Mouse (Mus musculus) left cerebral cortex, postnatal 14 days (tissue): ENCODE measurements around the gene Rhox4e. TPM values are rescaled to one million over a fixed set of nuclear protein-coding genes. Genes with fewer than 3 reads are reported as not detected.
"Not testable (repeated sequence)": the region's sequence is repeated elsewhere in the genome, so short reads cannot be mapped to it uniquely, and the experiment has no call there.

Experiments
- DNase-seq, 2 experiments: peaks; one replicate each; pipeline ENCODE4 v3.0.0; 2021 to 2022; ENCODE audit warnings: low spot score in 2 of 2, mixed read lengths in 1 of 2
- intact Hi-C: fragments of 180-260 bp; cut with DNase I; formaldehyde crosslinking; loops from one replicate; pipeline ENCODE4 v1.15.1; 2025
- long read RNA-seq, 2 experiments: library from polyadenylated mRNA; stranded (forward); transcript quantifications; one replicate each; pipeline ENCODE4 v2.0.0; 2021
- total RNA-seq, 2 experiments: library from RNA; stranded (reverse); gene quantifications; 2 replicates each; pipeline ENCODE4 v1.2.3; 2021

The Rhox4e gene
- not detected for total RNA-seq
- long read RNA-seq, experiment 1: 0 reads
- long read RNA-seq, experiment 2: 0 reads

- DNase-seq, intact Hi-C loops: not testable (repeated sequence)
These were observed at the start of gene Rhox4e for GRCm38 (mm10) chrX:37557112-37557511. Gene Rhox4e (plus strand): TSS chrX:37557412.

- DNase-seq: not testable (repeated sequence)
These were observed 43.2 kb upstream of the Rhox4e start, which contains the start of gene Rhox4d for GRCm38 (mm10) chrX:37514059-37514458. Gene Rhox4d (plus strand): TSS chrX:37514359.

GRCm38 (mm10) chrX:37530152-37530551, 27.1 kb upstream of the Rhox4e start, which contains the start of gene Rhox2e:
Gene Rhox2e (plus strand): TSS chrX:37530452.
- intact Hi-C loops: not testable (repeated sequence)

More at GRCm38 (mm10) chrX:37514059-37514458, 43.2 kb upstream of the Rhox4e start, which contains the start of gene Rhox4d:
- intact Hi-C loops: not testable (repeated sequence)

GRCm38 (mm10) chrX:37541719-37542118, 15.5 kb upstream of the Rhox4e start, which contains the start of gene Rhox3e:
Gene Rhox3e (plus strand): TSS chrX:37542019.
- DNase-seq, intact Hi-C loops: not testable (repeated sequence)

More at GRCm38 (mm10) chrX:37530152-37530551, 27.1 kb upstream of the Rhox4e start, which contains the start of gene Rhox2e:
- not testable (repeated sequence) for DNase-seq

- DNase-seq, intact Hi-C loops: not testable (repeated sequence)
These were observed 13.9 kb downstream of the Rhox4e start, which contains the start of gene Rhox2f for GRCm38 (mm10) chrX:37571105-37571504. Gene Rhox2f (plus strand): TSS chrX:37571405.

GRCm38 (mm10) chrX:37572638-37573037, 15.4 kb downstream of the Rhox4e start:
- intact Hi-C loops, DNase-seq: not testable (repeated sequence)

- intact Hi-C loops, DNase-seq: not testable (repeated sequence)
These were observed 23.5 kb downstream of the Rhox4e start, which contains the start of gene Rhox3f for GRCm38 (mm10) chrX:37580692-37581091. Gene Rhox3f (plus strand): TSS chrX:37580992.

- intact Hi-C loops, DNase-seq: not testable (repeated sequence)
These were observed 50.4 kb downstream of the Rhox4e start, which contains the start of gene Rhox4f for GRCm38 (mm10) chrX:37607604-37608003. Gene Rhox4f (minus strand): TSS chrX:37607704.

Other genes with a start within 250 kb of the Rhox4e start
- not detected for gene Rhox3a2, start 177.4 kb upstream of the Rhox4e start, total RNA-seq
- gene Rhox4a2, start 166.6 kb upstream of the Rhox4e start, total RNA-seq: not detected
- not detected for gene Rhox2b, start 145.3 kb upstream of the Rhox4e start, total RNA-seq
- not detected for gene Rhox4b, start 124.9 kb upstream of the Rhox4e start, total RNA-seq
- not detected for gene Rhox2c, start 103.7 kb upstream of the Rhox4e start, total RNA-seq
- not detected for gene Rhox3c, start 98.8 kb upstream of the Rhox4e start, total RNA-seq
- gene Rhox4c, start 77.1 kb upstream of the Rhox4e start, total RNA-seq: not detected
- not detected for gene Rhox2d, start 64.0 kb upstream of the Rhox4e start, total RNA-seq
- not detected for gene Rhox4d, start 43.1 kb upstream of the Rhox4e start, total RNA-seq
- gene Rhox2e, start 27.0 kb upstream of the Rhox4e start, total RNA-seq: not detected
- gene Rhox3e, start 15.4 kb upstream of the Rhox4e start, total RNA-seq: not detected
- not detected for gene Rhox2f, start 14.0 kb downstream of the Rhox4e start, total RNA-seq
- gene Rhox3f, start 23.6 kb downstream of the Rhox4e start, total RNA-seq: not detected
- gene Rhox4f, start 50.3 kb downstream of the Rhox4e start, total RNA-seq: not detected
- gene Rhox3g, start 71.2 kb downstream of the Rhox4e start, total RNA-seq: not detected
- gene Rhox2g, start 86.1 kb downstream of the Rhox4e start, total RNA-seq: not detected
- not detected for gene Rhox4g, start 93.9 kb downstream of the Rhox4e start, total RNA-seq
- gene Rhox3h, start 111.4 kb downstream of the Rhox4e start, total RNA-seq: not detected
- gene Rhox2h, start 115.9 kb downstream of the Rhox4e start, total RNA-seq: not detected
- gene Rhox5, start 247.4 kb downstream of the Rhox4e start, total RNA-seq: not detected